Mouse (Mus musculus): Measurements from ENCODE around the gene Gm11634.
"Not testable (repeated sequence)": the region's sequence is repeated elsewhere in the genome, so short reads cannot be mapped to it uniquely, and the experiment has no call there.

Gene Gm11634

GRCm38 (mm10) chr11:101599156-101599555, at the start of gene Gm11634:
Gene Gm11634 (minus strand): TSS chr11:101599256.
- no peak for DNase-seq (ENCODE audit: low spot score)

GRCm38 (mm10) chr11:101647093-101647492, 48.0 kb upstream of the Gm11634 start:
- DNase-seq (ENCODE audit: low spot score): not testable (repeated sequence)

GRCm38 (mm10) chr11:101646283-101646794, 47.3 kb upstream of the Gm11634 start:
- not testable (repeated sequence) for DNase-seq (ENCODE audit: low spot score)

GRCm38 (mm10) chr11:101645411-101646282, 46.6 kb upstream of the Gm11634 start:
- DNase-seq (ENCODE audit: low spot score): peak; percentile 88

- DNase-seq (ENCODE audit: low spot score): not testable (repeated sequence)
Observed at GRCm38 (mm10) chr11:101645043-101645410, 46.0 kb upstream of the Gm11634 start.

- DNase-seq (ENCODE audit: low spot score): no peak
Observed at GRCm38 (mm10) chr11:101644591-101644990, 45.5 kb upstream of the Gm11634 start.

GRCm38 (mm10) chr11:101642931-101643330, 43.9 kb upstream of the Gm11634 start:
- DNase-seq (ENCODE audit: low spot score): no peak

GRCm38 (mm10) chr11:101641710-101642642, 42.9 kb upstream of the Gm11634 start:
- peak; percentile 79 for DNase-seq (ENCODE audit: low spot score)

- DNase-seq (ENCODE audit: low spot score): peak; percentile 80
Observed at GRCm38 (mm10) chr11:101640857-101641709, 42.0 kb upstream of the Gm11634 start.

GRCm38 (mm10) chr11:101639761-101640160, 40.7 kb upstream of the Gm11634 start:
- DNase-seq (ENCODE audit: low spot score): no peak

GRCm38 (mm10) chr11:101635660-101636059, 36.6 kb upstream of the Gm11634 start:
- no peak for DNase-seq (ENCODE audit: low spot score)

- DNase-seq (ENCODE audit: low spot score): not testable (repeated sequence)
Observed at GRCm38 (mm10) chr11:101628733-101629417, 29.8 kb upstream of the Gm11634 start.

- DNase-seq (ENCODE audit: low spot score): peak; percentile 95
Observed at GRCm38 (mm10) chr11:101627857-101628559, 29.0 kb upstream of the Gm11634 start.

GRCm38 (mm10) chr11:101626995-101627856, 28.2 kb upstream of the Gm11634 start, which contains the start of gene Rdm1:
Gene Rdm1 (plus strand): TSS chr11:101627195.
- DNase-seq (ENCODE audit: low spot score): peak; percentile 94

GRCm38 (mm10) chr11:101626649-101626994, 27.6 kb upstream of the Gm11634 start:
- no peak for DNase-seq (ENCODE audit: low spot score)

- DNase-seq (ENCODE audit: low spot score): not testable (repeated sequence)
Observed at GRCm38 (mm10) chr11:101620022-101620655, 21.1 kb upstream of the Gm11634 start.

- no peak for DNase-seq (ENCODE audit: low spot score)
Observed at GRCm38 (mm10) chr11:101618596-101618995, 19.5 kb upstream of the Gm11634 start.

- DNase-seq (ENCODE audit: low spot score): peak; percentile 94
Observed at GRCm38 (mm10) chr11:101617849-101618248, 18.8 kb upstream of the Gm11634 start.

Data from embryo, embryonic 10 days (tissue).